Mouse (Mus musculus) forebrain, embryonic 15.5 days (tissue): ENCODE measurements at regions not wholly inside any gene's neighbourhood (a gene's known extent, or its start where the extent isn't known, plus 50 kb on each side); places are given as distances from the start of the nearest gene placed in this dataset.

ENCODE experiments used
- ATAC-seq: fragments of 200-750 bp; cut with Nextera tagmentation; replicated peaks from 2 replicates; pipeline ENCODE4 v1.8.0; 2017; ENCODE audit warnings: mild to moderate bottlenecking, moderate TSS enrichment, moderate library complexity
- H3K27ac ChIP-seq: fragments of 300-500 bp; sonication (generic); replicated peaks from 2 replicates; pipeline ENCODE4 v1.5.1; 2015; ENCODE audit warnings: mild to moderate bottlenecking, inconsistent platforms
- H3K27me3 ChIP-seq: fragments of 300-500 bp; sonication (generic); 2 replicates; pipeline ENCODE4 v1.6.1; 2015; ENCODE audit warnings: inconsistent platforms
- H3K36me3 ChIP-seq: fragments of 300-500 bp; sonication (generic); 2 replicates; pipeline ENCODE4 v1.6.1; 2015; ENCODE audit warnings: mild to moderate bottlenecking, inconsistent platforms
- H3K4me1 ChIP-seq: fragments of 300-500 bp; sonication (generic); 2 replicates; pipeline ENCODE4 v1.6.1; 2015; ENCODE audit warnings: inconsistent platforms
- H3K4me2 ChIP-seq: fragments of 300-500 bp; sonication (generic); replicated peaks from 2 replicates; pipeline ENCODE4 v1.6.1; 2015; ENCODE audit warnings: mild to moderate bottlenecking, inconsistent platforms
- H3K4me3 ChIP-seq: fragments of 300-500 bp; sonication (generic); 2 replicates; pipeline ENCODE4 v1.5.1; 2015; ENCODE audit warnings: mild to moderate bottlenecking, inconsistent platforms
- H3K9ac ChIP-seq: fragments of 300-500 bp; sonication (generic); replicated peaks from 2 replicates; pipeline ENCODE4 v1.6.1; 2015; ENCODE audit warnings: mild to moderate bottlenecking, inconsistent platforms
- H3K9me3 ChIP-seq: fragments of 300-500 bp; sonication (generic); 2 replicates; pipeline ENCODE4 v1.6.1; 2016; ENCODE audit warnings: inconsistent platforms
- WGBS: fragments of 180-500 bp; shearing (Covaris S2); methylation state at CpG from one replicate; pipeline ENCODE4 v1.1.7; 2015; ENCODE audit warnings: mixed read lengths; 5-methylcytosine and 5-hydroxymethylcytosine counted together

GRCm38 (mm10) chr15:87405689-87406088 lies 138.4 kb upstream of the Fam19a5 start:
- no peaks in the 10 kb centered on the region for H3K4me1 ChIP-seq
- no peak overlapping the region for H3K27ac ChIP-seq
- no peak overlapping the region for H3K4me3 ChIP-seq
- no peaks in the 10 kb centered on the region for H3K27me3 ChIP-seq
- H3K9ac ChIP-seq, result no peak overlapping the region
- ATAC-seq, result no peak
- 81% methylated on average over 5 of the region's 5 CpGs for WGBS
- no peaks in the 10 kb centered on the region for H3K36me3 ChIP-seq
- H3K9me3 ChIP-seq, result no peaks in the 10 kb centered on the region
- H3K4me2 ChIP-seq, result no peak overlapping the region

GRCm38 (mm10) chr15:87411978-87412377 lies 132.1 kb upstream of the Fam19a5 start:
- H3K9ac ChIP-seq, result no peak overlapping the region
- no peak overlapping the region for H3K27ac ChIP-seq
- no peak overlapping the region for H3K4me2 ChIP-seq
- no peak for ATAC-seq
- 42% methylated on average over 12 of the region's 12 CpGs for WGBS
- H3K4me1 ChIP-seq, result peaks cover 2% of the 10 kb centered on the region; the same call in 1 of the 2 replicates
- H3K9me3 ChIP-seq, result no peaks in the 10 kb centered on the region
- no peak overlapping the region for H3K4me3 ChIP-seq
- H3K36me3 ChIP-seq, result no peaks in the 10 kb centered on the region
- no peaks in the 10 kb centered on the region for H3K27me3 ChIP-seq

- Histone ChIP-seq H3K36me3 (no peaks in the 10 kb centered on the region), H3K27ac (no peak overlapping the region), H3K4me1 (peaks cover 2% of the 10 kb centered on the region; the same call in 1 of the 2 replicates), H3K9me3 (no peaks in the 10 kb centered on the region), H3K4me2 (no peak overlapping the region), H3K4me3 (no peak overlapping the region), H3K9ac (no peak overlapping the region), H3K27me3 (no peaks in the 10 kb centered on the region)
- ATAC-seq, result no peak
- 78% methylated on average over 7 of the region's 7 CpGs for WGBS
Observed at GRCm38 (mm10) chr15:87415996-87416395, 128.1 kb upstream of the Fam19a5 start.

- Histone ChIP-seq H3K4me3 (no peak overlapping the region), H3K4me1 (no peaks in the 10 kb centered on the region)
Observed at GRCm38 (mm10) chr15:87421743-87422142, 122.4 kb upstream of the Fam19a5 start.

GRCm38 (mm10) chr15:87433306-87433705 lies 110.8 kb upstream of the Fam19a5 start:
- Histone ChIP-seq H3K9ac (no peak overlapping the region), H3K27me3 (no peaks in the 10 kb centered on the region), H3K4me3 (no peak overlapping the region), H3K27ac (no peak overlapping the region), H3K9me3 (no peaks in the 10 kb centered on the region), H3K36me3 (no peaks in the 10 kb centered on the region), H3K4me2 (no peak overlapping the region), H3K4me1 (no peaks in the 10 kb centered on the region)
- WGBS, result 96% methylated on average over 6 of the region's 6 CpGs
- no peak for ATAC-seq

More at GRCm38 (mm10) chr15:87421743-87422142, 122.4 kb upstream of the Fam19a5 start:
- Histone ChIP-seq H3K27me3 (no peaks in the 10 kb centered on the region), H3K27ac (no peak overlapping the region), H3K36me3 (no peaks in the 10 kb centered on the region), H3K9ac (no peak overlapping the region), H3K4me2 (no peak overlapping the region), H3K9me3 (no peaks in the 10 kb centered on the region)
- 85% methylated on average over 4 of the region's 4 CpGs for WGBS
- ATAC-seq, result no peak

- no peak for ATAC-seq
- H3K27me3 ChIP-seq, result no peaks in the 10 kb centered on the region
- H3K36me3 ChIP-seq, result no peaks in the 10 kb centered on the region
- 79% methylated on average over 12 of the region's 12 CpGs for WGBS
- H3K27ac ChIP-seq, result no peak overlapping the region
- no peaks in the 10 kb centered on the region for H3K4me1 ChIP-seq
- H3K4me2 ChIP-seq, result no peak overlapping the region
- no peak overlapping the region for H3K9ac ChIP-seq
- H3K9me3 ChIP-seq, result no peaks in the 10 kb centered on the region
- H3K4me3 ChIP-seq, result no peak overlapping the region
Observed at GRCm38 (mm10) chr15:87433901-87434300, 110.2 kb upstream of the Fam19a5 start.

GRCm38 (mm10) chr15:87435566-87435965 lies 108.5 kb upstream of the Fam19a5 start:
- H3K9ac ChIP-seq, result no peak overlapping the region
- H3K9me3 ChIP-seq, result no peaks in the 10 kb centered on the region
- no peak overlapping the region for H3K4me3 ChIP-seq
- H3K4me1 ChIP-seq, result no peaks in the 10 kb centered on the region
- no peak for ATAC-seq
- H3K27me3 ChIP-seq, result no peaks in the 10 kb centered on the region
- H3K27ac ChIP-seq, result no peak overlapping the region
- H3K4me2 ChIP-seq, result no peak overlapping the region
- WGBS, result 89% methylated on average over 2 of the region's 2 CpGs
- no peaks in the 10 kb centered on the region for H3K36me3 ChIP-seq

- Histone ChIP-seq H3K4me1 (no peaks in the 10 kb centered on the region), H3K9me3 (no peaks in the 10 kb centered on the region), H3K36me3 (no peaks in the 10 kb centered on the region), H3K4me3 (no peak overlapping the region), H3K4me2 (no peak overlapping the region), H3K27ac (no peak overlapping the region), H3K27me3 (no peaks in the 10 kb centered on the region), H3K9ac (no peak overlapping the region)
- ATAC-seq, result no peak
- 76% methylated on average over 5 of the region's 5 CpGs for WGBS
Observed at GRCm38 (mm10) chr15:87437611-87438010, 106.5 kb upstream of the Fam19a5 start.

GRCm38 (mm10) chr15:87458932-87459331 lies 85.2 kb upstream of the Fam19a5 start:
- H3K27ac ChIP-seq, result no peak overlapping the region
- WGBS, result 21% methylated on average over 1 of the region's 1 CpGs
- H3K4me3 ChIP-seq, result no peak overlapping the region
- no peak overlapping the region for H3K9ac ChIP-seq
- no peaks in the 10 kb centered on the region for H3K4me1 ChIP-seq
- no peaks in the 10 kb centered on the region for H3K36me3 ChIP-seq
- H3K4me2 ChIP-seq, result no peak overlapping the region
- 0 out of 2 replicates have a peak, but pooled peaks have one; percentile 43 for ATAC-seq
- no peaks in the 10 kb centered on the region for H3K9me3 ChIP-seq
- H3K27me3 ChIP-seq, result no peaks in the 10 kb centered on the region

- Histone ChIP-seq H3K9ac (no peak overlapping the region), H3K27me3 (no peaks in the 10 kb centered on the region), H3K4me1 (peaks cover 6% of the 10 kb centered on the region; the same call in 1 of the 2 replicates), H3K36me3 (no peaks in the 10 kb centered on the region), H3K9me3 (no peaks in the 10 kb centered on the region), H3K4me3 (no peak overlapping the region), H3K27ac (no peak overlapping the region), H3K4me2 (no peak overlapping the region)
- 60% methylated on average over 11 of the region's 11 CpGs for WGBS
- no peak for ATAC-seq
Observed at GRCm38 (mm10) chr15:87476247-87476646, 67.9 kb upstream of the Fam19a5 start.

GRCm38 (mm10) chr15:87476862-87477490 lies 67.1 kb upstream of the Fam19a5 start:
- Histone ChIP-seq H3K4me2 (no peak overlapping the region), H3K4me1 (peaks cover 6% of the 10 kb centered on the region; the same call in 1 of the 2 replicates), H3K9ac (no peak overlapping the region), H3K27me3 (no peaks in the 10 kb centered on the region), H3K27ac (no peak overlapping the region), H3K9me3 (no peaks in the 10 kb centered on the region), H3K4me3 (no peak overlapping the region), H3K36me3 (no peaks in the 10 kb centered on the region)
- 89% methylated on average over 14 of the region's 14 CpGs for WGBS
- ATAC-seq, result no peak

- no peak for ATAC-seq
- peaks cover 6% of the 10 kb centered on the region; the same call in 1 of the 2 replicates for H3K4me1 ChIP-seq
- H3K4me3 ChIP-seq, result no peak overlapping the region
- no peaks in the 10 kb centered on the region for H3K36me3 ChIP-seq
- no peak overlapping the region for H3K4me2 ChIP-seq
- H3K9me3 ChIP-seq, result no peaks in the 10 kb centered on the region
- 80% methylated on average over 3 of the region's 3 CpGs for WGBS
- no peak overlapping the region for H3K9ac ChIP-seq
- no peaks in the 10 kb centered on the region for H3K27me3 ChIP-seq
- no peak overlapping the region for H3K27ac ChIP-seq
Observed at GRCm38 (mm10) chr15:87480758-87481157, 63.3 kb upstream of the Fam19a5 start.
